32 mouse cellular contexts compared by ENCODE assay signal in genomic region chr5:96579938-96580337, GRCm38 (mm10).
DNase-seq lines count a peak whose midpoint lies in the region; ATAC-seq and TF ChIP-seq lines count a peak whose summit lies in the region.
"Had no signal": no experiment of that assay in that cellular context is flagged by ENCODE, and none has a peak within 500 bp of the region (broad histone marks: within the 10 kb centered on the region; RNA-seq: fewer than 3 reads in every experiment).

No protein-coding gene starts in this region.

- peak; percentile 7 for DNase-seq in embryo, embryonic 11.5 days (ENCODE audit: low read depth, low spot score)
- no peak for DNase-seq in embryo, embryonic 10.5 days (ENCODE audit: low spot score)
- DNase-seq in Patski (ENCODE audit: low read depth, low spot score) = no peak
- peak; percentile 39 for DNase-seq in embryonic facial prominence, embryonic 10.5 days (ENCODE audit: low spot score)
- DNase-seq in lung, postnatal 14 days = no peak
- DNase-seq in frontal cortex, postnatal 10 days (ENCODE audit: low spot score in 2 of 2) = no peak
- DNase-seq: adrenal gland, adult 8-10 months; cerebellum, adult 11-12 months; cerebellum, postnatal 10 days; forebrain, postnatal 0 days; gastrocnemius, postnatal 14 days; heart, postnatal 36 days; kidney, adult 8-10 months; kidney, postnatal 4 days; lung, postnatal 36 days; right cerebral cortex, postnatal 25 days; thymus, adult 18-20 months; thymus, postnatal 25 days had no signal

- ATAC-seq in Patski = peak; percentile 57
- ATAC-seq in midbrain, embryonic 15.5 days (replicated peaks) = peak; percentile 56
- ATAC-seq: activated CD4-positive, CD25-positive, alpha-beta regulatory T cell, adult 4 months; CD4-positive, CD25-positive, alpha-beta regulatory T cell, adult 4 months; forebrain, postnatal 0 days; hindbrain, postnatal 0 days; intestine, embryonic 16.5 days had no signal

- WGBS in embryonic facial prominence, embryonic 10.5 days = 46% methylated on average over 5 of the region's 5 CpGs
- 68% methylated on average over 5 of the region's 5 CpGs for WGBS in midbrain, embryonic 15.5 days

- no peak overlapping the region for H3K4me2 ChIP-seq in midbrain, embryonic 15.5 days
- H3K4me2 ChIP-seq: embryonic facial prominence, embryonic 15.5 days; forebrain, embryonic 12.5 days; hindbrain, embryonic 12.5 days; limb, embryonic 13.5 days; liver, embryonic 11.5 days; lung, embryonic 15.5 days had no signal

- peaks cover 4% of the 10 kb centered on the region for H3K36me3 ChIP-seq in embryonic facial prominence, embryonic 10.5 days (replicated peaks)
- H3K36me3 ChIP-seq in midbrain, embryonic 15.5 days (replicated peaks) = no peaks in the 10 kb centered on the region
- H3K36me3 ChIP-seq: embryonic facial prominence, embryonic 15.5 days; forebrain, embryonic 12.5 days; hindbrain, embryonic 12.5 days; lung, embryonic 15.5 days had no signal

- H3K4me3 ChIP-seq in embryonic facial prominence, embryonic 10.5 days = no peak overlapping the region
- H3K4me3 ChIP-seq in midbrain, embryonic 15.5 days = no peak overlapping the region
- H3K4me3 ChIP-seq: embryonic facial prominence, embryonic 15.5 days; forebrain, embryonic 12.5 days; heart, embryonic 10.5 days; hindbrain, embryonic 12.5 days; limb, embryonic 13.5 days; lung, embryonic 15.5 days had no signal

- H3K9me3 ChIP-seq in embryonic facial prominence, embryonic 10.5 days = no peaks in the 10 kb centered on the region
- H3K9me3 ChIP-seq in midbrain, embryonic 15.5 days = no peaks in the 10 kb centered on the region
- H3K9me3 ChIP-seq: embryonic facial prominence, embryonic 15.5 days; forebrain, embryonic 12.5 days; heart, embryonic 10.5 days; hindbrain, embryonic 12.5 days; limb, embryonic 13.5 days; lung, embryonic 15.5 days had no signal

- peaks cover 12% of the 10 kb centered on the region for H3K4me1 ChIP-seq in embryonic facial prominence, embryonic 10.5 days
- no peaks in the 10 kb centered on the region for H3K4me1 ChIP-seq in midbrain, embryonic 15.5 days
- H3K4me1 ChIP-seq: forebrain, embryonic 12.5 days; hindbrain, embryonic 12.5 days; limb, embryonic 13.5 days; lung, embryonic 15.5 days had no signal

- H3K27me3 ChIP-seq in Patski = no peaks in the 10 kb centered on the region
- no peaks in the 10 kb centered on the region for H3K27me3 ChIP-seq in embryonic facial prominence, embryonic 10.5 days (replicated peaks; ENCODE audit: low read depth, poor library complexity, severe bottlenecking)
- H3K27me3 ChIP-seq in midbrain, embryonic 15.5 days (replicated peaks) = no peaks in the 10 kb centered on the region
- H3K27me3 ChIP-seq: embryonic facial prominence, embryonic 15.5 days; forebrain, embryonic 12.5 days; hindbrain, embryonic 12.5 days; limb, embryonic 13.5 days; lung, embryonic 15.5 days had no signal

- in situ Hi-C loops in Patski (cut with MboI; ENCODE audit: low pct_unique_long_range_greater_than_20kb) = no loop called here

- no peak for TF ChIP-seq CTCF in Patski (IDR thresholded peaks at IDR 0.05)

- CTCF ChIA-PET in Patski (lab: Charles Lee) = interaction anchor here (0.9 to 1.9 kb wide), 3 partner anchors 9 to 14 kb away, joined by 3 to 11 read pairs (median 4); no protein-coding TSS in a partner anchor

- POLR2A ChIA-PET in Patski (lab: Charles Lee) = no interaction called here

- no peak overlapping the region for H3K27ac ChIP-seq in embryonic facial prominence, embryonic 10.5 days (replicated peaks)
- H3K27ac ChIP-seq in midbrain, embryonic 15.5 days = no peak overlapping the region
- H3K27ac ChIP-seq: embryonic facial prominence, embryonic 15.5 days; forebrain, embryonic 12.5 days; heart, embryonic 10.5 days; hindbrain, embryonic 12.5 days; hindbrain, postnatal 0 days; kidney, postnatal 0 days; limb, embryonic 13.5 days; lung, embryonic 15.5 days; stomach, postnatal 0 days had no signal

- no peak overlapping the region for H3K9ac ChIP-seq in midbrain, embryonic 15.5 days
- H3K9ac ChIP-seq: embryonic facial prominence, embryonic 15.5 days; forebrain, embryonic 12.5 days; forebrain, postnatal 0 days; hindbrain, embryonic 12.5 days; limb, embryonic 13.5 days; lung, embryonic 15.5 days had no signal

Comparison
In these comparisons a context has a peak if more than half of its experiments do, and no peak if none do; other contexts are left out.
1. DNase-seq: peak in embryo, embryonic 11.5 days (single experiment) and embryonic facial prominence, embryonic 10.5 days (single experiment); none in embryo, embryonic 10.5 days (single experiment), Patski (single experiment), lung, postnatal 14 days (single experiment) and frontal cortex, postnatal 10 days (0 of 2).